Mouse (Mus musculus) kidney, embryonic 16.5 days (tissue): ENCODE measurements at regions not wholly inside any gene's neighbourhood (a gene's known extent, or its start where the extent isn't known, plus 50 kb on each side); places are given as distances from the start of the nearest gene placed in this dataset.

ENCODE experiments used
- ATAC-seq: fragments of 200-750 bp; cut with Nextera tagmentation; 2 replicates; pipeline ENCODE4 v1.8.0; 2017; ENCODE audit warnings: moderate TSS enrichment; ENCODE audit not compliant: low FRiP score, low TSS enrichment
- H3K27ac ChIP-seq: fragments of 300-500 bp; sonication (generic); 2 replicates; pipeline ENCODE4 v1.5.1; 2014; ENCODE audit warnings: low read length
- H3K27me3 ChIP-seq: fragments of 300-500 bp; sonication (generic); 2 replicates; pipeline ENCODE4 v1.6.1; 2014; ENCODE audit warnings: low read length, control low read depth, mixed read lengths; ENCODE audit not compliant: insufficient read depth
- H3K36me3 ChIP-seq: fragments of 300-500 bp; sonication (generic); 2 replicates; pipeline ENCODE4 v1.6.1; 2014; ENCODE audit warnings: low read length, control low read depth, mixed read lengths; ENCODE audit not compliant: insufficient read depth
- H3K4me1 ChIP-seq: fragments of 300-500 bp; sonication (generic); 2 replicates; pipeline ENCODE4 v1.6.1; 2014; ENCODE audit warnings: low read length, control low read depth, mixed read lengths; ENCODE audit not compliant: insufficient read depth
- H3K4me2 ChIP-seq: fragments of 300-500 bp; sonication (generic); replicated peaks from 2 replicates; pipeline ENCODE4 v1.6.1; 2014; ENCODE audit warnings: low read depth, low read length
- H3K4me3 ChIP-seq: fragments of 300-500 bp; sonication (generic); 2 replicates; pipeline ENCODE4 v1.5.1; 2014; ENCODE audit warnings: mild to moderate bottlenecking, low read length
- H3K9ac ChIP-seq: fragments of 300-500 bp; sonication (generic); replicated peaks from 2 replicates; pipeline ENCODE4 v1.6.1; 2014; ENCODE audit warnings: low read length
- H3K9me3 ChIP-seq: fragments of 300-500 bp; sonication (generic); 2 replicates; pipeline ENCODE4 v1.6.1; 2016; ENCODE audit warnings: low read length, control low read depth
- WGBS: fragments of 180-500 bp; shearing (Covaris S2); extraction: QIAGEN DNeasy Blood & Tissue Kit; methylation state at CpG from one replicate; pipeline ENCODE4 v1.1.7; 2014; 5-methylcytosine and 5-hydroxymethylcytosine counted together

DNA sequence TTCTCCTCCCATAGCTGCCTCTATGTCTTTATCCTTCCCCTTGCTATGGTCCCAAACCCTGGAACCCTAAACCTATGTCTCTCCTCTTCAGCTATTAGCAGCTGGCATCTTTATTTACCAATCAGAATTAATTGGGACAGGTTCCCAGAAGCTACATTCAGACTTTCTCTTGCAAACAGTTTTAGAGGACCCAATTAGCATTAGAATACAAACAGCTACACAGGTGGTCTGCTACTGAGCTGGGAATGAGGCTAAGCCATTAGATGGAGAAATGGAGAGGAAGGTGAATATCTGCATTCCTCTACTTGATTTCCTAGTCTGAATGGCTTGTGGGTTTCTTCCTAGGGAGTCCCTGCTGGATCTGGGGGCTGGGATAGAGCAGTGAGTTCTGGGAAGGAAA, 611.9 kb downstream of the A830018L16Rik start:
- Histone ChIP-seq H3K27ac (no peak overlapping the region), H3K4me1 (no peaks in the 10 kb centered on the region), H3K36me3 (no peaks in the 10 kb centered on the region), H3K27me3 (no peaks in the 10 kb centered on the region), H3K4me2 (no peak overlapping the region), H3K9me3 (no peaks in the 10 kb centered on the region), H3K4me3 (no peak overlapping the region), H3K9ac (no peak overlapping the region)
- no peak for ATAC-seq

DNA sequence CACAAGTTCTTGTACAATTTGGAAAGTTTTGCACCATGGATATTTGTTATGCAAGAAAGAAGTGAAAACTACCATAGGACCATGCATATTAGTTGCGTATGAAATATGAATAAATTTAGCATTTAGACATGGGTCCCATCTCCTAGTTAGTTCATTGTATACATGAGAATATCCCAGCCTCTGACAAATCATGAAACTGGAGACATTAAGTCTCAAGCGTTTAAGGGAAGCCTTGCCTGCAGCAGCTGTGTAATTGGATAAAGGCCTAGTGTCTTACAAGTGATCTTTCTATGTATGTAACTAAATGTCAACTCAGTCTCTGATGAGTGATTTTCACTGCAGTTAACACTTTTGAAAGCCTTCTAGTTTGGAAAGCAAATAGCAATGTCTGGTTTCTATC, 613.5 kb downstream of the A830018L16Rik start:
- H3K27ac ChIP-seq, result no peak overlapping the region
- ATAC-seq, result no peak
- 72% methylated on average over 2 of the region's 2 CpGs for WGBS

GRCm38 (mm10) chr1:12028074-12028473, 614.2 kb downstream of the A830018L16Rik start:
- Histone ChIP-seq H3K4me2 (no peak overlapping the region), H3K9me3 (no peaks in the 10 kb centered on the region), H3K27me3 (no peaks in the 10 kb centered on the region), H3K4me1 (no peaks in the 10 kb centered on the region), H3K9ac (no peak overlapping the region), H3K36me3 (no peaks in the 10 kb centered on the region), H3K4me3 (no peak overlapping the region), H3K27ac (no peak overlapping the region)
- no peak for ATAC-seq
- WGBS, result 85% methylated on average over 4 of the region's 4 CpGs

More for the DNA sequence above, 613.5 kb downstream of the A830018L16Rik start:
- no peak overlapping the region for H3K9ac ChIP-seq
- H3K9me3 ChIP-seq, result no peaks in the 10 kb centered on the region
- no peaks in the 10 kb centered on the region for H3K27me3 ChIP-seq
- no peaks in the 10 kb centered on the region for H3K4me1 ChIP-seq
- H3K4me3 ChIP-seq, result no peak overlapping the region
- no peaks in the 10 kb centered on the region for H3K36me3 ChIP-seq
- H3K4me2 ChIP-seq, result no peak overlapping the region

- H3K9ac ChIP-seq, result no peak overlapping the region
- H3K4me3 ChIP-seq, result no peak overlapping the region
- H3K4me1 ChIP-seq, result no peaks in the 10 kb centered on the region
- no peak for ATAC-seq
- H3K4me2 ChIP-seq, result no peak overlapping the region
- no peaks in the 10 kb centered on the region for H3K27me3 ChIP-seq
- H3K27ac ChIP-seq, result no peak overlapping the region
- H3K9me3 ChIP-seq, result no peaks in the 10 kb centered on the region
- WGBS, result 37% methylated on average over 8 of the region's 8 CpGs
- H3K36me3 ChIP-seq, result no peaks in the 10 kb centered on the region
Observed at GRCm38 (mm10) chr1:12051931-12052482, 638.1 kb downstream of the A830018L16Rik start.

DNA sequence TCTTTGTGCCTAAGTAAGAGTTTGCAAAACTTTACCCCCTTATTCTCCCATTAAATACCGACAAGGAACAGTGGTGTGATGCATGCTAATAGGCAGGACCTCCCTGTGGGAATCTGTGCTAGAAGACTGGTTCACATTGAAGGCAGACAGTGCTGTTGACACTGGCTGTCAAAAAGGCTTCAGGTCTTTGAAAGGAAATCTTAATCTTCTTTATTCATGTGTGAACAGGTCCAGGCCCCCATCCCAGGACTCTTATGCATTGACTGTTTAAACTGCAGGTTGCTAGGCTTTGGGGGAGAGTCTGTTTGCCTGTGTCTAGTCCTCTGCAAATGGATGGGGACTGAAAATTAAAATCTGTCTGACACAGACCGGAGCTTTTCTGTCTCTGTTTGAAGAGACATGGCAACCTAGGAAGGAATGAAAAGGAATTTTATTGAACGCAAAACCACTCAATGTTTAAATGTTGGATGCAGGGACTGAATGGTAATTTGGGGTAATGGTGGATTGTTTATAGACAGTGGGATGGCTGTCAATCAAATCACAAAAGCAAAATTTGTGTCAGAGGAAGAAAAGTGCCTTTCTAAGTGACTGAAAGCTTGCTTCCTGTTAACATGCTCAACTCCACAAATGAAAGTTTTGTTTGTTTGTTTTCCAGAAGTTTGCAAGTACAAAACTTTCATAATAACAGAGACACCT, 642.1 kb downstream of the A830018L16Rik start:
- 71% methylated on average over 3 of the region's 3 CpGs for WGBS
- H3K4me1 ChIP-seq, result no peaks in the 10 kb centered on the region
- no peak overlapping the region for H3K4me3 ChIP-seq
- no peak for ATAC-seq
- H3K4me2 ChIP-seq, result no peak overlapping the region
- no peaks in the 10 kb centered on the region for H3K9me3 ChIP-seq
- no peaks in the 10 kb centered on the region for H3K27me3 ChIP-seq
- no peaks in the 10 kb centered on the region for H3K36me3 ChIP-seq
- H3K27ac ChIP-seq, result no peak overlapping the region
- no peak overlapping the region for H3K9ac ChIP-seq

DNA sequence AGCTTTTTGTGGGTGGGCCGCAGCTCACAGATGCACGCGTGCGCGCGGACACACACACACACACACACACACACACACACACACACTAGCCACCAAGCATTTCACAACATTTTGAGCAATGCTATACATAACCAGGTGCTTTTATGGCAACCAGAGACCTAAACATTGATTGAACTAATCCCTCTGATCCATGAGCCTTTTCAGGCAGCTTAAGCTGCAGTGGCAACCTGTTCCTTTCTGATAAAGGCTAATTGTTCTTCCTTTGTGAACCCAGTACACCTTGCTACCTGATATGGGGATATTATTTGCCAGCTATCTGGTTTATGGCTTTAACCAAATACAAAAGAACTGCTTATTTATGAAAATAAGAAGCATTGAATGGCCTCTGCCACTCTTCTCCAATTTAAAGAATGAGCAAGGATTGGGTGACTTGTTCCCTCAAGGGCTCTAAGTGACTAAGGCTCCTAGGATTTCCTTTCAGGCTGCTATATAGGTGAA, 651.2 kb downstream of the A830018L16Rik start:
- Histone ChIP-seq H3K9me3 (no peaks in the 10 kb centered on the region), H3K4me2 (no peak overlapping the region), H3K4me1 (no peaks in the 10 kb centered on the region), H3K36me3 (no peaks in the 10 kb centered on the region), H3K27ac (no peak overlapping the region), H3K4me3 (no peak overlapping the region), H3K9ac (no peak overlapping the region), H3K27me3 (no peaks in the 10 kb centered on the region)
- 96% methylated on average over 6 of the region's 6 CpGs for WGBS
- ATAC-seq, result no peak

- H3K27me3 ChIP-seq, result no peaks in the 10 kb centered on the region
- H3K4me1 ChIP-seq, result no peaks in the 10 kb centered on the region
- H3K36me3 ChIP-seq, result no peaks in the 10 kb centered on the region
- H3K9ac ChIP-seq, result no peak overlapping the region
- ATAC-seq, result no peak
- no peak overlapping the region for H3K4me3 ChIP-seq
- 76% methylated on average over 1 of the region's 1 CpGs for WGBS
- H3K9me3 ChIP-seq, result no peaks in the 10 kb centered on the region
- H3K4me2 ChIP-seq, result no peak overlapping the region
- no peak overlapping the region for H3K27ac ChIP-seq
Observed at GRCm38 (mm10) chr1:12092564-12093504, 678.9 kb downstream of the A830018L16Rik start.

- no peak for ATAC-seq
- Histone ChIP-seq H3K4me3 (no peak overlapping the region), H3K27ac (no peak overlapping the region)
Observed at GRCm38 (mm10) chr1:12115041-12115828, 701.3 kb downstream of the A830018L16Rik start.

DNA sequence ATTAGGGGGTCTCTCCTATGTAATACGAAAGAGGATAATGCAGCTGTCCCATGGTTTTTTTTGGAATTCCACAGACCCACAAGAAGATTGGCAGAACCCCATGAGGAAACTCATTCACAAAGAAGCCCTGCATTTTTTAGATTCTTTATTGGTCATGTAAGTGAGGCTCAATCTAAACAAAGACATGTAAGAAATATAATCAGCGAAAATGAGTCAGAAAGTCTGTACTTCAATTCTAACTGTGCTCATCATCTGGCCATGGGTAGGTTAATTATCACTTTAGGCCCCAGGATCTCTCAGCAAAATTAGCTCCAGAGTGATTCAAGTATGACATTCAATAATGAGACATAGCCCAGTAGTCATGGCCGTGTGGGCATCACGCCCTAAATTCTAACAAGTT, 703.2 kb downstream of the A830018L16Rik start:
- WGBS, result 83% methylated on average over 4 of the region's 4 CpGs
- Histone ChIP-seq H3K9ac (no peak overlapping the region), H3K27me3 (no peaks in the 10 kb centered on the region), H3K9me3 (no peaks in the 10 kb centered on the region), H3K36me3 (no peaks in the 10 kb centered on the region), H3K4me2 (no peak overlapping the region), H3K4me1 (no peaks in the 10 kb centered on the region), H3K27ac (no peak overlapping the region), H3K4me3 (no peak overlapping the region)
- no peak for ATAC-seq

More at GRCm38 (mm10) chr1:12115041-12115828, 701.3 kb downstream of the A830018L16Rik start:
- H3K4me2 ChIP-seq, result no peak overlapping the region
- no peaks in the 10 kb centered on the region for H3K4me1 ChIP-seq
- H3K27me3 ChIP-seq, result no peaks in the 10 kb centered on the region
- H3K9ac ChIP-seq, result no peak overlapping the region
- H3K9me3 ChIP-seq, result no peaks in the 10 kb centered on the region
- H3K36me3 ChIP-seq, result no peaks in the 10 kb centered on the region
